Mouse (Mus musculus) MEL (cell line): ENCODE measurements around the gene Tmem86b. TPM values are rescaled to one million over a fixed set of nuclear protein-coding genes. Genes with fewer than 3 reads are reported as not detected.

Experiments used
- DNase-seq: peaks from one replicate; pipeline ENCODE4 v3.0.0; 2011; ENCODE audit warnings: low read depth, low spot score
- H3K27ac ChIP-seq: 2 replicates; pipeline ENCODE4 v1.5.1; 2012; ENCODE audit warnings: low read depth, mild to moderate bottlenecking, control low read depth, low read length, moderate library complexity; ENCODE audit not compliant: control insufficient read depth
- H3K27me3 ChIP-seq, 2 experiments: fragments of 150-350 bp in 1 of 2; sonication (generic) in 1 of 2; 2 replicates each; pipeline ENCODE4 v1.6.1; 2012; ENCODE audit warnings: low read length in 2 of 2, mild to moderate bottlenecking in 2 of 2, improper control_type of control experiment in 1 of 2, moderate library complexity in 1 of 2; ENCODE audit not compliant: insufficient read depth in 2 of 2, control insufficient read depth in 1 of 2
- H3K36me3 ChIP-seq, 2 experiments: 2 replicates each; pipeline ENCODE4 v1.6.1; 2012 to 2014; ENCODE audit warnings: low read length in 2 of 2, improper control_type of control experiment in 1 of 2, inconsistent platforms in 1 of 2, mild to moderate bottlenecking in 1 of 2; ENCODE audit not compliant: insufficient read depth in 2 of 2, control insufficient read depth in 1 of 2
- H3K4me1 ChIP-seq, 2 experiments: fragments of 150-350 bp in 1 of 2; sonication (generic) in 1 of 2; 2 replicates each; pipeline ENCODE4 v1.6.1; 2012; ENCODE audit warnings: low read length in 2 of 2, improper control_type of control experiment in 1 of 2, mild to moderate bottlenecking in 1 of 2; ENCODE audit not compliant: insufficient read depth in 2 of 2, control insufficient read depth in 1 of 2
- H3K4me3 ChIP-seq, 2 experiments: fragments of 150-350 bp in 1 of 2; sonication (generic) in 1 of 2; 2 replicates each; pipeline ENCODE4 v1.5.1; 2012; ENCODE audit warnings: low read depth in 2 of 2, low read length in 2 of 2, mild to moderate bottlenecking in 2 of 2, moderate library complexity in 2 of 2, control low read depth in 1 of 2, improper control_type of control experiment in 1 of 2; ENCODE audit not compliant: control insufficient read depth in 1 of 2, insufficient read depth in 1 of 2
- H3K79me2 ChIP-seq: 2 replicates; pipeline ENCODE4 v1.6.1; 2012; ENCODE audit warnings: mild to moderate bottlenecking, low read length, moderate library complexity; ENCODE audit not compliant: control insufficient read depth, poor library complexity, insufficient read depth
- H3K9ac ChIP-seq: 2 replicates; pipeline ENCODE4 v1.6.1; 2012; ENCODE audit warnings: low read depth, mild to moderate bottlenecking, control low read depth, low read length, moderate library complexity; ENCODE audit not compliant: control insufficient read depth, poor library complexity, severe bottlenecking
- H3K9me3 ChIP-seq: fragments of 150-350 bp; sonication (generic); replicated peaks from 2 replicates; pipeline ENCODE4 v1.6.1; 2012; ENCODE audit warnings: mild to moderate bottlenecking, low read length, improper control_type of control experiment, moderate library complexity; ENCODE audit not compliant: insufficient read depth
- BHLHE40 ChIP-seq: IDR thresholded peaks from 2 replicates; pipeline ENCODE4 v1.6.1; 2012; ENCODE audit warnings: low read depth, mild to moderate bottlenecking, inconsistent platforms, low read length, improper control_type of control experiment, borderline replicate concordance
- CHD1 ChIP-seq: IDR thresholded peaks from 2 replicates; pipeline ENCODE4 v1.6.1; 2012; ENCODE audit warnings: low read depth, mild to moderate bottlenecking, inconsistent platforms, low read length, improper control_type of control experiment
- CHD2 ChIP-seq: IDR thresholded peaks from 2 replicates; pipeline ENCODE4 v1.6.1; 2011; ENCODE audit warnings: low read length, improper control_type of control experiment
- E2F4 ChIP-seq: IDR thresholded peaks from 2 replicates; pipeline ENCODE4 v1.6.1; 2011; ENCODE audit warnings: low read depth, low read length, improper control_type of control experiment, borderline replicate concordance
- ELF1 ChIP-seq: IDR thresholded peaks from 2 replicates; pipeline ENCODE4 v1.6.1; 2014; ENCODE audit warnings: low read depth, mild to moderate bottlenecking, inconsistent platforms, low read length, improper control_type of control experiment, moderate library complexity
- EP300 ChIP-seq, 2 experiments: IDR thresholded peaks; 2 replicates each; pipeline ENCODE4 v1.6.1; 2011; ENCODE audit warnings: improper control_type of control experiment in 2 of 2, low read length in 2 of 2, low read depth in 1 of 2, mild to moderate bottlenecking in 1 of 2
- GATA1 ChIP-seq: IDR thresholded peaks from 2 replicates; pipeline ENCODE4 v1.6.1; 2011; ENCODE audit warnings: low read depth, low read length, improper control_type of control experiment
- HCFC1 ChIP-seq: IDR thresholded peaks from 2 replicates; pipeline ENCODE4 v1.6.1; 2012; ENCODE audit warnings: low read depth, mild to moderate bottlenecking, inconsistent platforms, low read length, improper control_type of control experiment, moderate library complexity
- MEF2A ChIP-seq: IDR thresholded peaks from 2 replicates; pipeline ENCODE4 v1.6.1; 2014; ENCODE audit warnings: low read depth, mild to moderate bottlenecking, inconsistent platforms, low read length, improper control_type of control experiment; ENCODE audit not compliant: poor library complexity, insufficient replicate concordance, severe bottlenecking; ENCODE audit errors: extremely low read depth
- MYB ChIP-seq: IDR thresholded peaks from 2 replicates; pipeline ENCODE4 v1.6.1; 2011; ENCODE audit warnings: mild to moderate bottlenecking, low read depth, low read length, improper control_type of control experiment
- NRF1 ChIP-seq: IDR thresholded peaks from 2 replicates; pipeline ENCODE4 v1.6.1; 2014; ENCODE audit warnings: low read depth, mild to moderate bottlenecking, inconsistent platforms, low read length, improper control_type of control experiment, moderate library complexity; ENCODE audit not compliant: poor library complexity, insufficient read depth, severe bottlenecking
- POLR2A ChIP-seq, 2 experiments: IDR thresholded peaks; 2 replicates each; pipeline ENCODE4 v1.6.1; 2011 to 2012; ENCODE audit warnings: low read length in 2 of 2, mild to moderate bottlenecking in 2 of 2, control low read depth in 1 of 2, improper control_type of control experiment in 1 of 2, low read depth in 1 of 2, moderate library complexity in 1 of 2; ENCODE audit not compliant: control insufficient read depth in 1 of 2, insufficient read depth in 1 of 2, poor library complexity in 1 of 2
- RAD21 ChIP-seq: IDR thresholded peaks from 2 replicates; pipeline ENCODE4 v1.6.1; 2011; ENCODE audit warnings: mild to moderate bottlenecking, low read depth, low read length, improper control_type of control experiment
- SMC3 ChIP-seq: IDR thresholded peaks from 2 replicates; pipeline ENCODE4 v1.6.1; 2011; ENCODE audit warnings: low read depth, low read length, improper control_type of control experiment
- TCF12 ChIP-seq: IDR thresholded peaks from 2 replicates; pipeline ENCODE4 v1.6.1; 2014; ENCODE audit warnings: low read depth, mild to moderate bottlenecking, inconsistent platforms, low read length, improper control_type of control experiment, moderate library complexity
- UBTF ChIP-seq: IDR thresholded peaks from 2 replicates; pipeline ENCODE4 v1.6.1; 2012; ENCODE audit warnings: low read depth, mild to moderate bottlenecking, inconsistent platforms, low read length, improper control_type of control experiment, moderate library complexity, borderline replicate concordance; ENCODE audit not compliant: insufficient read depth
- USF1 ChIP-seq: IDR thresholded peaks from 2 replicates; pipeline ENCODE4 v1.6.1; 2014; ENCODE audit warnings: low read depth, mild to moderate bottlenecking, inconsistent platforms, low read length, improper control_type of control experiment, moderate library complexity
- USF2 ChIP-seq, 2 experiments: IDR thresholded peaks; 2 replicates each; pipeline ENCODE4 v1.6.1; 2011 to 2012; ENCODE audit warnings: improper control_type of control experiment in 2 of 2, low read length in 2 of 2, borderline replicate concordance in 1 of 2, inconsistent platforms in 1 of 2, low read depth in 1 of 2, mild to moderate bottlenecking in 1 of 2; ENCODE audit not compliant: insufficient read depth in 1 of 2
- ZC3H11A ChIP-seq: IDR thresholded peaks from 2 replicates; pipeline ENCODE4 v1.6.1; 2012; ENCODE audit warnings: low read depth, mild to moderate bottlenecking, inconsistent platforms, low read length, improper control_type of control experiment
- ZKSCAN1 ChIP-seq: IDR thresholded peaks from 2 replicates; pipeline ENCODE4 v1.6.1; 2012; ENCODE audit warnings: low read depth, mild to moderate bottlenecking, inconsistent platforms, low read length, improper control_type of control experiment, moderate library complexity
- ZMIZ1 ChIP-seq: IDR thresholded peaks from 2 replicates; pipeline ENCODE4 v1.6.1; 2012; ENCODE audit warnings: low read depth, mild to moderate bottlenecking, inconsistent platforms, low read length, improper control_type of control experiment, moderate library complexity
- polyA plus RNA-seq, 2 experiments: library from polyadenylated mRNA; stranded (reverse) in 1 of 2; unstranded in 1 of 2; fragments of >175 nt in 1 of 2; fragments of >200 nt in 1 of 2; gene quantifications; 2 replicates each; pipeline versions ENCODE4 v1.2.1 to v1.2.4; 2012; ENCODE audit warnings: low replicate concordance in 2 of 2, low read depth in 1 of 2; ENCODE audit not compliant: insufficient read length in 2 of 2, insufficient read depth in 1 of 2, missing spikeins in 1 of 2
- total RNA-seq: library from RNA; depleted of rRNA; stranded (reverse); fragments of 300-350 nt; gene quantifications from 2 replicates; pipeline ENCODE4 v1.2.3, GENCODE M21; 2012

Gene Tmem86b
- total and polyA plus RNA-seq, 3 experiments, result 10.2 to 31.6 TPM; not detected in 1

GRCm38 (mm10) chr7:4663742-4664141, 32.5 kb upstream of the Tmem86b start:
- DNase-seq, result no peak
- Histone ChIP-seq H3K27me3 (no peaks in the 10 kb centered on the region), H3K9ac (no peak overlapping the region), H3K79me2 (peaks cover under 1% of the 10 kb centered on the region), H3K9me3 (no peaks in the 10 kb centered on the region), H3K4me3 (no peak overlapping the region), H3K4me1 (no peaks in the 10 kb centered on the region), H3K27ac (no peak overlapping the region), H3K36me3 (peaks cover under 1 to 5% of the 10 kb centered on the region in 2 experiments; a peak in 2 of 4 replicates)
- no peak for TF ChIP-seq MYB
- no peak for TF ChIP-seq ZC3H11A
- no peak for TF ChIP-seq MEF2A
- TF ChIP-seq TCF12, result no peak
- TF ChIP-seq GATA1, result no peak
- no peak for TF ChIP-seq EP300 (IDR thresholded peaks at IDR 0.05; ENCODE audit: low read depth in 1 of 2, low read length in 2 of 2)
- no peak for TF ChIP-seq ELF1
- no peak for TF ChIP-seq CHD2
- TF ChIP-seq HCFC1, result no peak
- no peak for TF ChIP-seq NRF1
- no peak for TF ChIP-seq USF2 (IDR thresholded peaks at IDR 0.05; ENCODE audit: borderline replicate concordance in 1 of 2, insufficient read depth in 1 of 2, low read depth in 1 of 2, low read length in 2 of 2)
- no peak for TF ChIP-seq BHLHE40
- no peak for TF ChIP-seq CHD1
- no peak for TF ChIP-seq ZKSCAN1
- no peak for TF ChIP-seq E2F4
- no peak for TF ChIP-seq SMC3
- TF ChIP-seq RAD21, result no peak

- H3K27ac ChIP-seq, result no peak overlapping the region
- H3K27me3 ChIP-seq, result no peaks in the 10 kb centered on the region
- peaks cover 6% of the 10 kb centered on the region for H3K79me2 ChIP-seq
- H3K9ac ChIP-seq, result no peak overlapping the region
- no peaks in the 10 kb centered on the region for H3K4me1 ChIP-seq
- no peak for DNase-seq
- no peak overlapping the region for H3K4me3 ChIP-seq
- no peaks in the 10 kb centered on the region for H3K9me3 ChIP-seq
- H3K36me3 ChIP-seq, result peaks cover 0 to 5% of the 10 kb centered on the region in 2 experiments; a peak in 1 of 4 replicates
- no peak for TF ChIP-seq UBTF
- TF ChIP-seq POLR2A (IDR thresholded peaks at IDR 0.05; ENCODE audit: control insufficient read depth in 1 of 2, insufficient read depth in 1 of 2, low read depth in 1 of 2, low read length in 2 of 2, poor library complexity in 1 of 2), result no peak
- TF ChIP-seq ZMIZ1, result no peak
- TF ChIP-seq GATA1, result no peak
- TF ChIP-seq USF1, result no peak
- no peak for TF ChIP-seq CHD1
- no peak for TF ChIP-seq SMC3
- TF ChIP-seq, all 39 proteins: peak for 0
Measured at GRCm38 (mm10) chr7:4663179-4663578, 32.0 kb upstream of the Tmem86b start.
